Mouse (Mus musculus): ENCODE data around the gene Dab1. TPM values are rescaled to one million over a fixed set of nuclear protein-coding genes. Genes with fewer than 3 reads are reported as not detected.

Dab1 gene
- polyA plus RNA-seq, 1 experiment from 2014 or later: 41.3 TPM

DNA sequence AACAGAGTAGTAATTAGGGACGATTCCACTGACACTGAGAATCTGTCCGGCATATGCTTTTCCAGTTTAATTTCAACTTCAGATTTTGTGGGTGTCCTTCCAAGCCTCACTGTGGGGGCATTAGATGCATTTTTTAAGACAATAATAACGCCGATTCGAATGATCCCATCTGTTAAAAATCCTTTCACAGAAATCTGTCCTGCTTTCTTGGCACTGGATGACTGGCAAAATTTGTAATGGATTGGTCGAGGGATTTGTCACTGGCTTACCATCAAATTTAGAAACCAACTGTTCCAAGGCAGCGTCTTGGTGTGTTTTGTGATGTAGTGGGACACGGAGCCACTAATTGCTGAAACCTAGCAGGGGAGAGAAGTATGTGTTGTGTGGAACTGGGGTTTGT, 638.6 kb downstream of the Dab1 start:
- H3K27ac ChIP-seq: no peak overlapping the region
- H3K4me3 ChIP-seq: no peak overlapping the region
- H3K4me1 ChIP-seq: no peaks in the 10 kb centered on the region
- H3K27me3 ChIP-seq (replicated peaks): no peaks in the 10 kb centered on the region
- H3K9ac ChIP-seq: no peak overlapping the region
- 90% methylated on average over 8 of the region's 8 CpGs for WGBS
- no peak overlapping the region for H3K4me2 ChIP-seq (replicated peaks)
- no peaks in the 10 kb centered on the region for H3K36me3 ChIP-seq
- no peaks in the 10 kb centered on the region for H3K9me3 ChIP-seq
- ATAC-seq (ENCODE audit: low FRiP score, low read depth): no peak

DNA sequence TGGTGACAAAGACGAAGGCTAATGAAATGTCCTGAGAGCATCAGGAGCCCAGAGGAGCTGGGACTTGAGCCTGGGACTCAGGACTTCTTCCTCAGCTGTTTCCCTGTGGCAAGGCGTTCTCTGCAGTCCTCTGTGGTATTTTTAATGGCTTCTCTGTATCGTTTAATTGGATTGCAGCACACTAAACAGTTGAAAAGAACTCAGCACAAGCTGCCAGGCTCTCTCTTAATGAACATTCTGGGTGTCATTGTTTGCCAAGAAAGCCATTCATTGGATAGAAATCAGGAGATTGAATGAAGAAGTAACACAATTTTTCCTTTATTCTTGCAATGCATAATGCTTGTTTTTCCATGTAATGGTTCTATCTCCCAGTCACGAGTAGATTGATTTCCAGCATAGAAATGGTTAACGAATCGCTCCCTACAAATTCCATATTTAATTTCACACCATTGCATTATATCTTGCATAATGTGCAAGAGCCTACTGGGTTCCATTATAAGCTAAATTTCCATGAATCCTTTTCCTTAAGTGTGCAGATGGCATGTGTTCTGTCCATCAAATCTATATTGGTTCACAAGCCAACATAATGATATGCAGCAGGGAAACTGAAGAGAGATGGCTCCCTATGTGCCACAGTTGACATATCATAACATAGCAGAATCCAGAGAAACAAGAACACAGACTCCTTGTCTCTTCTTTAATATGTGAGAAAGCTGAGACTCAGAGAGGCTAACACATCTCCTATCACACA, 650.4 kb downstream of the Dab1 start:
- no peak for ATAC-seq (ENCODE audit: low FRiP score, low read depth)
- Histone ChIP-seq H3K4me2 (replicated peaks) (no peak overlapping the region), H3K27ac (no peak overlapping the region)

DNA sequence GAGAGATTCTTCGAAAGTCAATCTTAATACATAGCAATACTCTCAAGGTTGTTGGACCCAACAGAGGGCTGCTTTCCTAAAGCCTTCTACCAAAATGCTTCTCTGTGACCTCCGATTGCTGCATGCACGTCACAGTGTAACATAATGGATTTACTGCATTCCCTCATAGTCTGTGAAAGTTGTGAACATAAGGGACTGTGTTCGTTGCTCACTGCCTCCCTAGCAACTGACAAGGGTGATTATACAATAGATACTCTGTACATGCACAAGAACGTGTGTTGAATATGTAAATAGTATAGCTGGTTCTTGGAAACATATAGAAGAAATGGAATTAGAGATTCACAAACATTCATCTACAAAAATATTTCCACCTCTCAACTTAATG, 651.0 kb downstream of the Dab1 start:
- no peak overlapping the region for H3K9ac ChIP-seq
- WGBS: 66% methylated on average over 5 of the region's 5 CpGs
- H3K27me3 ChIP-seq (replicated peaks): no peaks in the 10 kb centered on the region
- H3K4me2 ChIP-seq (replicated peaks): no peak overlapping the region
- no peak overlapping the region for H3K4me3 ChIP-seq
- no peaks in the 10 kb centered on the region for H3K36me3 ChIP-seq
- no peak for ATAC-seq (ENCODE audit: low FRiP score, low read depth)
- no peak overlapping the region for H3K27ac ChIP-seq
- no peaks in the 10 kb centered on the region for H3K4me1 ChIP-seq
- H3K9me3 ChIP-seq: no peaks in the 10 kb centered on the region

More for the DNA sequence above, 650.4 kb downstream of the Dab1 start:
- Histone ChIP-seq H3K27me3 (replicated peaks) (no peaks in the 10 kb centered on the region), H3K36me3 (no peaks in the 10 kb centered on the region), H3K9ac (no peak overlapping the region), H3K4me1 (no peaks in the 10 kb centered on the region), H3K4me3 (no peak overlapping the region), H3K9me3 (no peaks in the 10 kb centered on the region)
- 79% methylated on average over 6 of the region's 6 CpGs for WGBS

DNA sequence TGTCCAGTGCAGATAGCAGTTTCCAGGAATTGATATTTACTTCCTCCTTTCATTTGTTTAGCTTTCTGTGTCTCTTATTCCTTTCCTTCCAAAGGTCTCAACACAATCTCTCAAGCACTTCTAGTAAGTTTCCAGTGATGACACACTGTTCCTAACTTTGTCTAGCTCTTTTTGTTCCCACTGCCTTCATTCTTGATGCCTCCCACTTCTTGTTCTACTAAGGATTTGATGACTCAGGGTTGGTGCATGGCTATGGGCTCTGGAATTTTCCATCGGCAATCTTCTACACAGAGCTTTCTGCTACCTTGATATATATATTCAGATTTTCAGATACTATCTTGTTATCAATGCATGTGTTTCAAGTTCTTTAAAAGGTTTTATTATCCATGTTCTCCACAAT, 656.1 kb downstream of the Dab1 start:
- H3K4me1 ChIP-seq: no peaks in the 10 kb centered on the region
- H3K27ac ChIP-seq: no peak overlapping the region
- no peak overlapping the region for H3K4me2 ChIP-seq (replicated peaks)
- no peak overlapping the region for H3K9ac ChIP-seq
- H3K27me3 ChIP-seq (replicated peaks): no peaks in the 10 kb centered on the region
- H3K4me3 ChIP-seq: no peak overlapping the region
- WGBS: 97% methylated on average over 1 of the region's 1 CpGs
- no peak for ATAC-seq (ENCODE audit: low FRiP score, low read depth)
- no peaks in the 10 kb centered on the region for H3K9me3 ChIP-seq
- H3K36me3 ChIP-seq: no peaks in the 10 kb centered on the region

DNA sequence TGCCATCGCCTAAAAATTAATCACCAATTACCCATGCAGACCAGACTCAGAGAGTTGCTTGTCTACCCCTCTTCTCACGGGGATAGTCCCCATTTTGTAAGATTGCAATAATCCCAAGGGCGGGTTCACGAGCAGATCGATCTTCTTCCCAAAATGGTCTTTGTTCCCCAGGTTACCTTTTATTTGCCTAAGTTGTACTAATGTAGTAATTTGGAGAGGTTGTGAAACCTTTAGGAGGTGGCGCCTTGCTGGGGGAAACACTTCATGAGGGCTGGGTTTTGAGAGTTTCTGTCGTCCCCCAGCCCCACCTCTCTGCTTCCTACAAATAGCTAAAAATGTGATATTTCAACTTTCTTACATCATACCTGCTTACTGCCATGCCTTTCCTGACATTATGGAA, 657.8 kb downstream of the Dab1 start:
- Histone ChIP-seq H3K27ac (no peak overlapping the region), H3K4me1 (no peaks in the 10 kb centered on the region), H3K4me2 (replicated peaks) (no peak overlapping the region), H3K36me3 (no peaks in the 10 kb centered on the region), H3K4me3 (no peak overlapping the region), H3K9ac (no peak overlapping the region), H3K9me3 (no peaks in the 10 kb centered on the region), H3K27me3 (replicated peaks) (no peaks in the 10 kb centered on the region)
- ATAC-seq (ENCODE audit: low FRiP score, low read depth): no peak
- WGBS: 91% methylated on average over 7 of the region's 7 CpGs

DNA sequence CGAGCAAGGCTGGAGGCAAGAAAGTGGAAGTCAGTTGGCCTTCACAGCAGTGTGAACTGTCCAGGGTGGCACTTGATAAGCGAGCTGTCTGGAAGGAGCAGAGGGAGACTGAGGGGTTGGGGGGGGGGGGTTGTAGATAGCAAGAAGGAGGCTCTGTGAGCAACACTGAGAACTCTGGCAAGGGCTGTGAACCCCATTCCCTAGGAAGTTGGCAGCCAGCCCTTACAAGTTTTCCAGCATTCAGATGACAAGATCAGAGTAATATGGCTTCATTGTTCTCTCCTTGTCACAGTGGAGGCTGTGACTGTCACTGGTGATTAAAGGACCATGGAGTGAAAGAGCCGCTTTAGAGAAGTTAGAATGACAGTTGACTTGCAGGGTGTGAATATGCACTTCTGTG, 662.4 kb downstream of the Dab1 start:
- Histone ChIP-seq H3K27ac (no peak overlapping the region), H3K36me3 (no peaks in the 10 kb centered on the region), H3K9me3 (no peaks in the 10 kb centered on the region), H3K4me1 (no peaks in the 10 kb centered on the region), H3K4me3 (no peak overlapping the region), H3K4me2 (replicated peaks) (no peak overlapping the region), H3K9ac (no peak overlapping the region), H3K27me3 (replicated peaks) (no peaks in the 10 kb centered on the region)
- 61% methylated on average over 3 of the region's 3 CpGs for WGBS
- no peak for ATAC-seq (ENCODE audit: low FRiP score, low read depth)

DNA sequence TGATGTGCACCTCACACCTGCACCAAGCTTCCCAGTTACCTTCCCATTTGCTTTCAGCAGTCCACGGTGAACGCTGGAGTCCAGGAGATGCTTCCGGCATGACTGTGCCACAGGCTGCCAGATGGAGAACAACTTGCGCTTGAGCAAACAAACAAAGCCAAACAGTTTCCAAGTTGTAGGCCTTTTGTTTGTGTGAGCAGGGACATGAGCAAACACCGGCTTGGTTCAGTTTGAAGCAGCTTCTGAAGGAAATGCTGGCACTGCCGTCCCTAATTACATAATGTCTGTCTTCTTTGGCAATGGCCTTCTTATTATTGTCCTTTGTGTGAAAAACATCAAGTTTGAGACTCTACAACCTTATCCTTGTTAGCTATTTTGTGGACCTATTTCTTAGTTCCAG, 664.7 kb downstream of the Dab1 start:
- no peak for ATAC-seq (ENCODE audit: low FRiP score, low read depth)
- Histone ChIP-seq H3K27me3 (replicated peaks) (no peaks in the 10 kb centered on the region), H3K36me3 (no peaks in the 10 kb centered on the region), H3K4me2 (replicated peaks) (no peak overlapping the region), H3K4me3 (no peak overlapping the region), H3K9me3 (no peaks in the 10 kb centered on the region), H3K27ac (no peak overlapping the region), H3K4me1 (no peaks in the 10 kb centered on the region), H3K9ac (no peak overlapping the region)
- 76% methylated on average over 6 of the region's 6 CpGs for WGBS

DNA sequence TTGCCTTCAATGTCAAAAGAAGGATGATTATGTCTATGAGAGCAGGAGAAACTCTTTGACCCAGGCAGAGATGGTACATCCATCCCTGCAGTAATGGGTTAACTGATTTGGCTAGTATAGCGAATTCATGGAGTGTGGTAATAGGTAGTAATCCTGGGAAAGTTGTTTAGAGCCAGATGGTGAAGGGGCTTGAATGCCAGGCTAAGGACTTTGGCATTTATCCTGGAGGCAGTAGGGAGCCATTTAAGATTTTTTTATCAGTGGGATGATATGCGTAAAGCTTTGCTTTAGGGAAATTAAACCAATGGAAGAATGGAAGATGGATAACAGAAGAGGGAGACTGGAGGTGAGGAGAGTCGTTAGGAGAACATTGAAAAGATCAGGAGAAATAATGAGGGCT, 669.2 kb downstream of the Dab1 start:
- H3K4me1 ChIP-seq: no peaks in the 10 kb centered on the region
- 76% methylated on average over 3 of the region's 3 CpGs for WGBS
- ATAC-seq (ENCODE audit: low FRiP score, low read depth): no peak

DNA sequence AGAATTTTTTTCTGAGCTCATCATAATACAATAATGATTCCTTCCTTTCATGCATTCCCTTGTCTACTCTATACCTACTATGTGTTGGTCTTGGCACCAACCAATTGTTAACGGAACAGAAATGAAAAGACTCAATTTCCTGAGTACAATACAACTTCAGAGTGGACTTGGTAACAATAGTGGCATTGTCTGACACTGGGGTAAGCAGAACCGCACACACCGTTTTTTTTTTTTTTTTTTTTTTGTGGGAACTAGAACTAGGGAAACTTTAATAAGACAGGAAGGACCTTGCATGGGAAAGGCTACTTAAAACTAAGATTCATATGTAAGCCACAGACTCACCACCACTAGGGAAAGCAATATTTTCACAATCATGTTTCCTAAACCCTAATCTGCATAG, 682.6 kb downstream of the Dab1 start:
- no peak for ATAC-seq (ENCODE audit: low FRiP score, low read depth)
- WGBS: 59% methylated on average over 3 of the region's 3 CpGs
- H3K4me3 ChIP-seq: no peak overlapping the region
- no peaks in the 10 kb centered on the region for H3K4me1 ChIP-seq
- no peak overlapping the region for H3K9ac ChIP-seq
- H3K27me3 ChIP-seq (replicated peaks): no peaks in the 10 kb centered on the region
- H3K27ac ChIP-seq: no peak overlapping the region
- H3K4me2 ChIP-seq (replicated peaks): no peak overlapping the region
- H3K9me3 ChIP-seq: no peaks in the 10 kb centered on the region
- no peaks in the 10 kb centered on the region for H3K36me3 ChIP-seq

More for the DNA sequence above, 669.2 kb downstream of the Dab1 start:
- Histone ChIP-seq H3K9me3 (no peaks in the 10 kb centered on the region), H3K27ac (no peak overlapping the region), H3K27me3 (replicated peaks) (no peaks in the 10 kb centered on the region), H3K36me3 (no peaks in the 10 kb centered on the region), H3K4me3 (no peak overlapping the region), H3K9ac (no peak overlapping the region), H3K4me2 (replicated peaks) (no peak overlapping the region)

DNA sequence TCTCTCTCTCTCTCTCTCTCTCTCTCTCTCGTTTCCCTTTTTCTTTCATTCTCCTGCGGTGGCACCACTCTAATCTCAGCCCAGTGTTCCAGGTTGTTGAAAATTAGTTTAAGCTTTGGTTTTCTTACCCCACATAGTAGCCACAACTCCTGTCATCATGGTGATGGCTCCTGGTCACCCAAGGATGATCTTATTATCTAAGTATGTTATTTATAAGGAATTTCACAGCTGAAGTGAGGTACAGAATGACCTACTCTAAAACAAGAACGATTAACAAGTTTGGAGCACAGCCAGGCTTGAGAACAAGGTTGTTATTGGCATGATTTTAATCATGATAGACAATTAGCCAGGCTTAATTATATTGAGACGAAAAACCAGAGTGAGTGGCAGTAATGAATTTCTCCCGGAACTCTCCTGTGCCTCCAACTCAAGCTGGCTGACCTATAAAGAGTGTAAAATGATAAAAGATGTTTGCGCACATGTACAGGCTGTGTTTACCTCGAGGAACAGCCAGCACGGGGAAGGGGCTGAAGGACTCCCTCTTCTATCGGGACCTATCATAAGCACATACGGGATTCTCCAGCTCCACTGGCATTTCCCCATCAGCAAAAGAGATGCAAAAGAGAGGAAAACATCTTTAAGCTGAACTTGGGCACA, 684.0 kb downstream of the Dab1 start:
- WGBS: 81% methylated on average over 10 of the region's 10 CpGs
- Histone ChIP-seq H3K9ac (no peak overlapping the region), H3K27ac (no peak overlapping the region), H3K4me3 (no peak overlapping the region), H3K4me2 (replicated peaks) (no peak overlapping the region), H3K27me3 (replicated peaks) (no peaks in the 10 kb centered on the region), H3K4me1 (no peaks in the 10 kb centered on the region), H3K9me3 (no peaks in the 10 kb centered on the region), H3K36me3 (no peaks in the 10 kb centered on the region)
- ATAC-seq (ENCODE audit: low FRiP score, low read depth): no peak

DNA sequence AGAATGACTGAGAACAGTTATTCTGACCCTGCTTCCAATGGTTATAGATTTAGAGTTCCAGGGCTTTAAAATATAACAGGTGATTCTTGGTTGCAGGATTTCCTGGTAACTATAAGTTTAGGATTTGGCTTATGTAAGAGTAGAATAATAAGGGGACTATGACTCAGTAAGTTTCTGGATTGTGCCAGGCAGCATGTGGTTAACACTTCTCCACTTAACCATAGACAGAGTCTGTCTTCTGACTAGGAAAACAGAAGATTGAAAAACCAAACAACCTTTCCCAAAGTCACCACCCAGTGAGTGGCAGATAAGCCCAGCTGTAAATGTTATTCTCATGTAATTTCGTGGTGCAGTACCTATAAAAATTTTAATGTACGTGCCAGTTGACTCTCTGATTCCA, 688.6 kb downstream of the Dab1 start:
- no peaks in the 10 kb centered on the region for H3K4me1 ChIP-seq
- WGBS: 82% methylated on average over 2 of the region's 2 CpGs
- no peak for ATAC-seq (ENCODE audit: low FRiP score, low read depth)
- H3K27me3 ChIP-seq (replicated peaks): no peaks in the 10 kb centered on the region
- H3K4me3 ChIP-seq: no peak overlapping the region
- no peaks in the 10 kb centered on the region for H3K36me3 ChIP-seq
- no peak overlapping the region for H3K9ac ChIP-seq
- H3K4me2 ChIP-seq (replicated peaks): no peak overlapping the region
- H3K9me3 ChIP-seq: no peaks in the 10 kb centered on the region
- no peak overlapping the region for H3K27ac ChIP-seq

DNA sequence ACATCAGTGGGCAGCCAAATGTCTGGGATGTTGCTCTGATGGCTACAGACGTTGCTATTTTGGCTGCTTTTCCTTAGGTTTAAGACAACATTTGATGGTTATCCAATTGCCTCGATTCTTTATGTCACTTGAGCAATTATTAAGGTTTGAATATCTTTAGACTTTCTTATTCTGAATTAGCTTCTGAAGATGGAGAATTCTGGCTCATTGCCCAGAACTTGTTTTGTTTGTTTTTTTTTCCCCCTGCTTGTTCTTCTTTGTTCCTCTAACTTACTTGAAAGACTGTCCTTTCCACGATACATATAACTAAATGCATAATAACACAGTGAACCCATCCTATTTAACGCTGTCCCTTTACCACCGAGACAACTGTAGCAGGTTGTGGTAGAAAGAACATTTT, 707.1 kb downstream of the Dab1 start:
- ATAC-seq (ENCODE audit: low FRiP score, low read depth): no peak
- no peak overlapping the region for H3K4me2 ChIP-seq (replicated peaks)
- 75% methylated on average over 5 of the region's 5 CpGs for WGBS
- no peak overlapping the region for H3K27ac ChIP-seq
- no peak overlapping the region for H3K9ac ChIP-seq
- no peaks in the 10 kb centered on the region for H3K36me3 ChIP-seq
- no peak overlapping the region for H3K4me3 ChIP-seq
- H3K9me3 ChIP-seq: no peaks in the 10 kb centered on the region
- H3K4me1 ChIP-seq: no peaks in the 10 kb centered on the region
- H3K27me3 ChIP-seq (replicated peaks): no peaks in the 10 kb centered on the region

DNA sequence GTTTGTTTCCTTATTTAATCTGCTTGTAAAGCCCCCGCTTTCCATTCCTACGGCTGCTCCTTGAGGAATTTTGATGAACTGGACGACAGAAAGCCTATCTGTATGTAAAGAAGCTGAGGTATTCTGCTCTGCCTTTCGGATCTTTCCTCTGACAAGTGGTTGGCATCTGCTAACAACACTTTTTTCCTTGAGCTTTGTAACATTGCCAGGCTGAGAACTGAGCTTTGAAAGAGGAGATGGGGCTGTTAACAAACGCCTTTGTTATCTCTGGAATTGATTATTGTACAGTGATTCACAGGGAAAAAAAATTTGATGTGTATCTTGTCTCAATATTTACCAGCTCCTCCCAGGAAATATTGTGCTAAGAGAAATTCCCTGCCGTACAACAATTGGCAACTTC, 712.7 kb downstream of the Dab1 start:
- 77% methylated on average over 6 of the region's 6 CpGs for WGBS

More for the DNA sequence above, 712.7 kb downstream of the Dab1 start:
- H3K9me3 ChIP-seq: no peaks in the 10 kb centered on the region
- H3K27ac ChIP-seq: no peak overlapping the region
- H3K4me2 ChIP-seq (replicated peaks): no peak overlapping the region
- H3K4me3 ChIP-seq: no peak overlapping the region
- no peak for ATAC-seq (ENCODE audit: low FRiP score, low read depth)
- H3K9ac ChIP-seq: no peak overlapping the region
- no peaks in the 10 kb centered on the region for H3K4me1 ChIP-seq
- no peaks in the 10 kb centered on the region for H3K36me3 ChIP-seq
- no peaks in the 10 kb centered on the region for H3K27me3 ChIP-seq (replicated peaks)

Measured in neural tube, embryonic 12.5 days (tissue).